Mouse (Mus musculus) midbrain, embryonic 10.5 days (tissue): ENCODE data around the gene Spata45. TPM values are rescaled to one million over a fixed set of nuclear protein-coding genes. Genes with fewer than 3 reads are reported as not detected.

Experiments
- DNase-seq: peaks from one replicate; pipeline ENCODE4 v3.0.0-alpha.2; 2017; ENCODE audit warnings: low spot score
- H3K27ac ChIP-seq: fragments of 300-500 bp; sonication (generic); replicated peaks from 2 replicates; pipeline ENCODE4 v1.5.1; 2016; ENCODE audit warnings: mild to moderate bottlenecking
- H3K27me3 ChIP-seq: fragments of 300-500 bp; sonication (generic); 2 replicates; pipeline ENCODE4 v1.6.1; 2016; ENCODE audit warnings: low read depth, mild to moderate bottlenecking; ENCODE audit not compliant: poor library complexity, severe bottlenecking
- H3K36me3 ChIP-seq: fragments of 300-500 bp; sonication (generic); 2 replicates; pipeline ENCODE4 v1.6.1; 2016; ENCODE audit warnings: mild to moderate bottlenecking, moderate library complexity
- H3K4me1 ChIP-seq: fragments of 300-500 bp; sonication (generic); 2 replicates; pipeline ENCODE4 v1.6.1; 2016
- H3K4me3 ChIP-seq: fragments of 300-500 bp; sonication (generic); 2 replicates; pipeline ENCODE4 v1.5.1; 2016; ENCODE audit warnings: mild to moderate bottlenecking, moderate library complexity
- H3K9me3 ChIP-seq: fragments of 300-500 bp; sonication (generic); replicated peaks from 2 replicates; pipeline ENCODE4 v1.6.1; 2016; ENCODE audit warnings: mild to moderate bottlenecking
- WGBS: fragments of 180-500 bp; shearing (Covaris S2); methylation state at CpG from one replicate; pipeline ENCODE4 v1.1.7; 2016; 5-methylcytosine and 5-hydroxymethylcytosine counted together
- polyA plus RNA-seq: library from polyadenylated mRNA; unstranded; fragments of >200 nt; fragmentation: Nextera tagmentation; extraction: Ambion mirVana; gene quantifications from 2 replicates; pipeline ENCODE4 v1.2.1, GENCODE M21; 2016

The Spata45 gene
- polyA plus RNA-seq, 1 experiment from 2014 or later: not detected

- 95% methylated on average over 16 of the region's 16 CpGs for WGBS
- H3K36me3 ChIP-seq: peaks cover 100% of the 10 kb centered on the region
- no peaks in the 10 kb centered on the region for H3K9me3 ChIP-seq
- H3K4me1 ChIP-seq: no peaks in the 10 kb centered on the region
- DNase-seq: no peak
- no peak overlapping the region for H3K4me3 ChIP-seq
- H3K27me3 ChIP-seq: no peaks in the 10 kb centered on the region
- H3K27ac ChIP-seq: no peak overlapping the region
Measured at GRCm38 (mm10) chr1:191072329-191072913, 36.0 kb downstream of the Spata45 start.

- DNase-seq: no peak
- WGBS: 96% methylated on average over 6 of the region's 6 CpGs
- peaks cover 100% of the 10 kb centered on the region for H3K36me3 ChIP-seq
Measured at GRCm38 (mm10) chr1:191073001-191073400, 36.6 kb downstream of the Spata45 start.

DNA sequence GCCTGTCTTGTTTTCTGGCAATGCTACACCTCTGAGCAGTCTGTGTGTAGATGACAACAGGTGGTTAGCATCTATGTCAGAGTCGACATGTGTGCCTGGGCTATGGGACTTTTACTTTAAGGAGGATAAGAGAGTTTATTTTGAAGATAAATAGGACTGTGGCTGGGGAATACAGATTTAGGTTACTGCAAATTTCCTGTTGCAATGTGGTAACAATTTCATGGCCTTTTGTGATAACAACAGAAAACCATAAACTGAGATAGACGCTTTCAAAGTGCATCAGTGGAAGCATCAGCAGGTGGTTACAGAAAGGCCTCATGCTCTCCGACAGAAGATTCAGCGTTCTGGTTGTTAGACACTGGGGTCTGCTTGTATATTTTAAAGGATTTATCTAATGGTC is 37.0 kb downstream of the Spata45 start:
- Histone ChIP-seq H3K27ac (no peak overlapping the region), H3K4me3 (no peak overlapping the region), H3K4me1 (no peaks in the 10 kb centered on the region), H3K27me3 (no peaks in the 10 kb centered on the region), H3K9me3 (no peaks in the 10 kb centered on the region), H3K36me3 (peaks cover 100% of the 10 kb centered on the region)
- no peak for DNase-seq
- WGBS: 91% methylated on average over 4 of the region's 4 CpGs

More at GRCm38 (mm10) chr1:191073001-191073400, 36.6 kb downstream of the Spata45 start:
- Histone ChIP-seq H3K4me1 (no peaks in the 10 kb centered on the region), H3K27me3 (no peaks in the 10 kb centered on the region), H3K27ac (no peak overlapping the region), H3K4me3 (no peak overlapping the region), H3K9me3 (no peaks in the 10 kb centered on the region)

GRCm38 (mm10) chr1:191075199-191075883 is 38.9 kb downstream of the Spata45 start:
- 77% methylated on average over 10 of the region's 10 CpGs for WGBS
- Histone ChIP-seq H3K27ac (no peak overlapping the region), H3K9me3 (no peaks in the 10 kb centered on the region), H3K36me3 (peaks cover 100% of the 10 kb centered on the region), H3K4me1 (no peaks in the 10 kb centered on the region), H3K4me3 (no peak overlapping the region), H3K27me3 (no peaks in the 10 kb centered on the region)
- peak; percentile 37 for DNase-seq

GRCm38 (mm10) chr1:191083230-191083629 is 46.8 kb downstream of the Spata45 start:
- Histone ChIP-seq H3K36me3 (peaks cover 86% of the 10 kb centered on the region), H3K4me3 (no peak overlapping the region), H3K27ac (no peak overlapping the region), H3K9me3 (no peaks in the 10 kb centered on the region), H3K27me3 (no peaks in the 10 kb centered on the region), H3K4me1 (no peaks in the 10 kb centered on the region)
- DNase-seq: no peak
- 92% methylated on average over 8 of the region's 8 CpGs for WGBS

GRCm38 (mm10) chr1:191084951-191085559 is 48.6 kb downstream of the Spata45 start:
- 75% methylated on average over 5 of the region's 5 CpGs for WGBS
- DNase-seq: peak; percentile 51
- Histone ChIP-seq H3K4me3 (no peak overlapping the region), H3K9me3 (no peaks in the 10 kb centered on the region), H3K4me1 (no peaks in the 10 kb centered on the region), H3K27me3 (no peaks in the 10 kb centered on the region), H3K27ac (no peak overlapping the region), H3K36me3 (peaks cover 68% of the 10 kb centered on the region)

- no peak for DNase-seq
- WGBS: 91% methylated on average over 12 of the region's 12 CpGs
- peaks cover 62% of the 10 kb centered on the region for H3K36me3 ChIP-seq
- no peaks in the 10 kb centered on the region for H3K4me1 ChIP-seq
- H3K9me3 ChIP-seq: no peaks in the 10 kb centered on the region
- H3K27me3 ChIP-seq: no peaks in the 10 kb centered on the region
- no peak overlapping the region for H3K4me3 ChIP-seq
- H3K27ac ChIP-seq: no peak overlapping the region
Measured at GRCm38 (mm10) chr1:191085597-191085996, 49.2 kb downstream of the Spata45 start.

- Histone ChIP-seq H3K36me3 (peaks cover 55% of the 10 kb centered on the region), H3K27ac (no peak overlapping the region), H3K4me1 (no peaks in the 10 kb centered on the region), H3K27me3 (no peaks in the 10 kb centered on the region), H3K9me3 (no peaks in the 10 kb centered on the region), H3K4me3 (no peak overlapping the region)
- DNase-seq: no peak
- 92% methylated on average over 7 of the region's 7 CpGs for WGBS
Measured at GRCm38 (mm10) chr1:191086304-191086878, 50.0 kb downstream of the Spata45 start.

DNA sequence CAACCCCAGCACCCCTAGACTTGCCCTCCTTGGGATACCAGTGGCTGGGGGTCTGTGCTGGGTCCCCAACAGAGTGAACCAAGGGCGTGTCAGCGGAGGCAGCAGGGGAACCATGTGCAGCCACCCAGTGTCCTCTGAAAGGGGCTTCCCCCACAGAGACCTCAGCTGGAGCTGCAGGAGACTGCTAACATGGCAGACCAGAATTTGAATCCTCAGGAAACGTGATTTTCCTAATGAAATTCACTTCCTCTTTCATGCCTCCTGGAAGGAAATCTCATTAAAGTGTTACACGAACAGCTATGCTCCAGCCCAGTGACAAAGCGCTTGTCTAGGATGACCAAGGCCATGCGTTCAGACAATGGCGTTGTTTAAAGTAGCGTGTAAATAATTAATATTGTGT is 50.5 kb downstream of the Spata45 start:
- Histone ChIP-seq H3K4me1 (no peaks in the 10 kb centered on the region), H3K27me3 (no peaks in the 10 kb centered on the region), H3K36me3 (peaks cover 50% of the 10 kb centered on the region), H3K4me3 (no peak overlapping the region), H3K9me3 (no peaks in the 10 kb centered on the region), H3K27ac (no peak overlapping the region)
- WGBS: 85% methylated on average over 8 of the region's 8 CpGs
- DNase-seq: no peak

GRCm38 (mm10) chr1:191087955-191088354 is 51.5 kb downstream of the Spata45 start:
- no peak overlapping the region for H3K4me3 ChIP-seq
- WGBS: 91% methylated on average over 5 of the region's 5 CpGs
- H3K27me3 ChIP-seq: no peaks in the 10 kb centered on the region
- H3K36me3 ChIP-seq: peaks cover 40% of the 10 kb centered on the region
- H3K9me3 ChIP-seq: no peaks in the 10 kb centered on the region
- no peaks in the 10 kb centered on the region for H3K4me1 ChIP-seq
- H3K27ac ChIP-seq: no peak overlapping the region
- DNase-seq: no peak

DNA sequence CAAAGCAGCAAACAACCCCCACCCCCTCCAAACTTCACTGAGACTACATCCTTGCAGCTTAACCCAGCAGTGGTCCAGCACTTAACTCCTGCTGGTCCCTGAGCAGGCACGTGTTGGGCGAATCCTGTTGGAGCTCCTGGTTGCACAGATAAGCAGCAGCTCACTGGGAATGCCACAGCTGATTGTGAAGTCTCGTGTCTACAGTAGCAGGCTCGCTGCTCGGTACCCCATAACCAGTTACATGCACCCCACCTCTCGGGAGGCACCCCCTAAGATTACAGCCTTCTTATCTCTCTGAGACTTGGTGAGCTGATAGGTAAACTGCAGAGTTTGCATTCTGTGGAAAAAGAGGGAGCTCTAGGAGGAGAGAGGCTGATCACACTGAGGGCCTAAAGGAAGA is 52.9 kb downstream of the Spata45 start:
- Histone ChIP-seq H3K4me3 (no peak overlapping the region), H3K36me3 (peaks cover 26% of the 10 kb centered on the region), H3K4me1 (no peaks in the 10 kb centered on the region), H3K27ac (no peak overlapping the region), H3K9me3 (no peaks in the 10 kb centered on the region), H3K27me3 (0 out of 2 replicates have a peak, but pooled peaks cover 4% of the 10 kb centered on the region)
- WGBS: 72% methylated on average over 6 of the region's 6 CpGs
- DNase-seq: no peak

- Histone ChIP-seq H3K4me1 (no peaks in the 10 kb centered on the region), H3K4me3 (no peak overlapping the region), H3K27ac (no peak overlapping the region), H3K36me3 (no peaks in the 10 kb centered on the region), H3K9me3 (no peaks in the 10 kb centered on the region), H3K27me3 (peaks cover 17% of the 10 kb centered on the region)
- DNase-seq: no peak
- WGBS: 85% methylated on average over 8 of the region's 8 CpGs
Measured at GRCm38 (mm10) chr1:191092050-191092449, 55.6 kb downstream of the Spata45 start.
